Mouse (Mus musculus) CH12.LX (cell line): Measurements from ENCODE around the gene Nagpa. TPM values are rescaled to one million over a fixed set of nuclear protein-coding genes. Genes with fewer than 3 reads are reported as not detected.

Experiments used
- DNase-seq: peaks from one replicate; pipeline ENCODE4 v3.0.0-alpha.2; 2013; ENCODE audit errors: extremely low read depth
- H3K27ac ChIP-seq: 2 replicates; pipeline ENCODE4 v1.5.1; 2012; ENCODE audit warnings: low read depth, mild to moderate bottlenecking, control low read depth, moderate library complexity; ENCODE audit not compliant: insufficient read depth
- H3K27me3 ChIP-seq: replicated peaks from 2 replicates; pipeline ENCODE3; 2012; ENCODE audit warnings: inconsistent platforms
- H3K36me3 ChIP-seq, 2 experiments: replicated peaks in 1 of 2; 2 replicates each; pipeline versions ENCODE3 to v1.6.1; 2012; ENCODE audit warnings: inconsistent platforms in 1 of 2, low read length in 1 of 2, mild to moderate bottlenecking in 1 of 2, mixed read lengths in 1 of 2, moderate library complexity in 1 of 2; ENCODE audit not compliant: control insufficient read depth in 1 of 2, insufficient read depth in 1 of 2
- H3K4me1 ChIP-seq, 2 experiments: 2 replicates each; pipeline ENCODE4 v1.6.1; 2012; ENCODE audit warnings: inconsistent platforms in 1 of 2, moderate library complexity in 1 of 2; ENCODE audit not compliant: insufficient read depth in 2 of 2, control insufficient read depth in 1 of 2
- H3K4me2 ChIP-seq: 2 replicates; pipeline ENCODE4 v1.6.1; 2012; ENCODE audit warnings: low read depth, mild to moderate bottlenecking, control low read depth; ENCODE audit not compliant: poor library complexity, insufficient read depth, severe bottlenecking
- H3K4me3 ChIP-seq, 3 experiments: fragments of 150-350 bp in 1 of 3; sonication (generic) in 1 of 3; replicated peaks in 1 of 3; 2 replicates each; pipeline versions ENCODE3 to v1.5.1; 2011 to 2012; ENCODE audit warnings: low read depth in 2 of 3, low read length in 2 of 3, mild to moderate bottlenecking in 2 of 3, moderate library complexity in 2 of 3, control low read depth in 1 of 3, improper control_type of control experiment in 1 of 3, inconsistent platforms in 1 of 3, mixed read lengths in 1 of 3; ENCODE audit not compliant: poor library complexity in 1 of 3
- H3K79me2 ChIP-seq: replicated peaks from 2 replicates; pipeline ENCODE4 v1.6.1; 2012; ENCODE audit warnings: mild to moderate bottlenecking, moderate library complexity; ENCODE audit not compliant: control insufficient read depth, poor library complexity, insufficient read depth, severe bottlenecking; ENCODE audit errors: extremely low read depth
- H3K9ac ChIP-seq: 2 replicates; pipeline ENCODE4 v1.6.1; 2012; ENCODE audit warnings: low read depth, mild to moderate bottlenecking, control low read depth, moderate library complexity; ENCODE audit not compliant: insufficient read depth
- H3K9me3 ChIP-seq: replicated peaks from 2 replicates; pipeline ENCODE3; 2012; ENCODE audit warnings: low read length, inconsistent platforms, mixed read lengths
- BHLHE40 ChIP-seq: IDR thresholded peaks from 2 replicates; pipeline ENCODE4 v1.6.1; 2011; ENCODE audit warnings: mild to moderate bottlenecking, low read depth, low read length, improper control_type of control experiment
- CTCF ChIP-seq, 2 experiments: IDR thresholded peaks in 1 of 2; conservative IDR thresholded peaks in 1 of 2; 2 replicates each; pipeline ENCODE4 v1.5.1; 2011 to 2012; ENCODE audit warnings: low read depth in 2 of 2, low read length in 2 of 2, improper control_type of control experiment in 1 of 2, inconsistent platforms in 1 of 2, mild to moderate bottlenecking in 1 of 2, moderate library complexity in 1 of 2
- E2F4 ChIP-seq: IDR thresholded peaks from 2 replicates; pipeline ENCODE4 v1.6.1; 2011; ENCODE audit warnings: low read depth, low read length, improper control_type of control experiment; ENCODE audit not compliant: insufficient replicate concordance
- EP300 ChIP-seq: IDR thresholded peaks from 2 replicates; pipeline ENCODE4 v1.6.1; 2011; ENCODE audit warnings: low read length, improper control_type of control experiment
- ETS1 ChIP-seq: conservative IDR thresholded peaks from 2 replicates; pipeline ENCODE4 v1.6.1; 2012; ENCODE audit warnings: low read depth, mild to moderate bottlenecking, inconsistent platforms, low read length, improper control_type of control experiment, moderate library complexity
- GABPA ChIP-seq: IDR thresholded peaks from 2 replicates; pipeline ENCODE4 v1.6.1; 2012; ENCODE audit warnings: low read depth, low read length, improper control_type of control experiment, inconsistent platforms; ENCODE audit not compliant: insufficient replicate concordance
- HCFC1 ChIP-seq: IDR thresholded peaks from 2 replicates; pipeline ENCODE4 v1.6.1; 2012; ENCODE audit warnings: low read depth, mild to moderate bottlenecking, inconsistent platforms, low read length, improper control_type of control experiment
- JUN ChIP-seq: IDR thresholded peaks from 2 replicates; pipeline ENCODE4 v1.6.1; 2011; ENCODE audit warnings: low read depth, mild to moderate bottlenecking, low read length, improper control_type of control experiment, moderate library complexity; ENCODE audit not compliant: insufficient read depth
- KAT2A ChIP-seq: IDR thresholded peaks from 2 replicates; pipeline ENCODE4 v1.6.1; 2012; ENCODE audit warnings: low read length, improper control_type of control experiment, inconsistent platforms; ENCODE audit not compliant: insufficient replicate concordance
- MAX ChIP-seq: IDR thresholded peaks from 2 replicates; pipeline ENCODE4 v1.6.1; 2011; ENCODE audit warnings: low read length, improper control_type of control experiment
- NELFE ChIP-seq: IDR thresholded peaks from 2 replicates; pipeline ENCODE4 v1.6.1; 2011; ENCODE audit warnings: low read depth, low read length, improper control_type of control experiment
- POLR2A ChIP-seq: IDR thresholded peaks from 2 replicates; pipeline ENCODE4 v1.6.1; 2011; ENCODE audit warnings: low read depth, mild to moderate bottlenecking, improper control_type of control experiment, low read length
- POLR2AphosphoS2 ChIP-seq: IDR thresholded peaks from 2 replicates; pipeline ENCODE4 v1.6.1; 2011; ENCODE audit warnings: low read depth, low read length, improper control_type of control experiment
- RAD21 ChIP-seq: IDR thresholded peaks from 2 replicates; pipeline ENCODE4 v1.6.1; 2011; ENCODE audit warnings: low read depth, mild to moderate bottlenecking, low read length, improper control_type of control experiment, moderate library complexity
- RCOR1 ChIP-seq: conservative IDR thresholded peaks from 2 replicates; pipeline ENCODE4 v1.6.1; 2012; ENCODE audit warnings: low read depth, mild to moderate bottlenecking, inconsistent platforms, low read length, improper control_type of control experiment
- SMC3 ChIP-seq: IDR thresholded peaks from 2 replicates; pipeline ENCODE4 v1.6.1; 2011; ENCODE audit warnings: low read depth, low read length, improper control_type of control experiment
- TCF12 ChIP-seq: IDR thresholded peaks from 2 replicates; pipeline ENCODE4 v1.6.1; 2014; ENCODE audit warnings: low read depth, mild to moderate bottlenecking, inconsistent platforms, low read length, improper control_type of control experiment
- UBTF ChIP-seq: IDR thresholded peaks from 2 replicates; pipeline ENCODE4 v1.6.1; 2012; ENCODE audit warnings: low read depth, mild to moderate bottlenecking, inconsistent platforms, low read length, improper control_type of control experiment, moderate library complexity
- USF1 ChIP-seq: IDR thresholded peaks from 2 replicates; pipeline ENCODE4 v1.6.1; 2014; ENCODE audit warnings: low read depth, mild to moderate bottlenecking, inconsistent platforms, low read length, improper control_type of control experiment
- ZC3H11A ChIP-seq: IDR thresholded peaks from 2 replicates; pipeline ENCODE4 v1.6.1; 2012; ENCODE audit warnings: low read depth, mild to moderate bottlenecking, inconsistent platforms, low read length, improper control_type of control experiment
- ZKSCAN1 ChIP-seq: IDR thresholded peaks from 2 replicates; pipeline ENCODE4 v1.6.1; 2012; ENCODE audit warnings: low read depth, inconsistent platforms, low read length, improper control_type of control experiment, borderline replicate concordance
- dilution Hi-C: fragments of 300-500 bp; cut with MboI; formaldehyde crosslinking; loops from 2 replicates; pipeline ENCODE4 v1.14.3; 2020; ENCODE audit warnings: low sequenced_read_pairs; ENCODE audit not compliant: extremely low pct_unique_long_range_greater_than_20kb, extremely low pct_ligation_motif_present
- in situ Hi-C: fragments of 300-500 bp; cut with MboI; formaldehyde crosslinking; loops from 3 replicates; pipeline ENCODE4 v1.14.3; 2019; ENCODE audit warnings: low sequenced_read_pairs, low pct_ligation_motif_present, low pct_unique_long_range_greater_than_20kb, mixed read lengths
- polyA plus RNA-seq: library from polyadenylated mRNA; unstranded; fragments of >175 nt; gene quantifications from 2 replicates; pipeline ENCODE4 v1.2.1, GENCODE M21; 2012; ENCODE audit warnings: low read depth; ENCODE audit not compliant: insufficient read length
- total RNA-seq, 2 experiments: library from RNA; depleted of rRNA; stranded (reverse); fragments of 300-350 nt in 1 of 2; fragments of >200 nt in 1 of 2; gene quantifications; 2 replicates each; pipeline ENCODE4 v1.2.3; 2012 to 2014

The Nagpa gene
- total and polyA plus RNA-seq, 3 experiments: 41.9 to 80.6 (median 50.2) TPM

GRCm38 (mm10) chr16:5222140-5222539 lies 18.3 kb upstream of the Nagpa start, which contains the start of gene AU021092:
Gene AU021092 (minus strand): TSS chr16:5222299.
- Histone ChIP-seq H3K27ac (no peak within 1 kb of the TSS), H3K79me2 (no peaks in the 10 kb centered on the region), H3K4me3 (no peak within 1 kb of the TSS), H3K9ac (no peak within 1 kb of the TSS), H3K36me3 (no peaks in the 10 kb centered on the region), H3K4me1 (no peaks in the 10 kb centered on the region), H3K9me3 (no peaks in the 10 kb centered on the region), H3K4me2 (no peak within 1 kb of the TSS), H3K27me3 (peaks cover 56% of the 10 kb centered on the region)
- DNase-seq: no peak
- in situ Hi-C loops: no loop called here
- dilution Hi-C loops: no loop called here
- TF ChIP-seq JUN (no peak), KAT2A (no peak), RCOR1 (no peak), SMC3 (no peak), ETS1 (no peak), ZC3H11A (no peak), CTCF (conservative IDR thresholded peaks at IDR 0.05 in 1 of 2, IDR thresholded peaks at IDR 0.05 in 1 of 2; ENCODE audit: low read depth in 2 of 2, low read length in 2 of 2) (no peak), EP300 (no peak), HCFC1 (no peak), BHLHE40 (no peak), NELFE (no peak), USF1 (no peak), ZKSCAN1 (no peak), RAD21 (no peak), UBTF (no peak), E2F4 (no peak), MAX (no peak), POLR2A (no peak), TCF12 (no peak)

- in situ Hi-C loops: no loop called here
- Histone ChIP-seq H3K36me3 (no peaks in the 10 kb centered on the region), H3K4me2 (no peak overlapping the region), H3K27ac (no peak overlapping the region), H3K27me3 (peaks cover 56% of the 10 kb centered on the region), H3K4me1 (no peaks in the 10 kb centered on the region), H3K9me3 (no peaks in the 10 kb centered on the region), H3K79me2 (no peaks in the 10 kb centered on the region), H3K9ac (no peak overlapping the region), H3K4me3 (no peak overlapping the region)
- dilution Hi-C loops: no loop called here
- no peak for DNase-seq
- no peak for TF ChIP-seq UBTF
- TF ChIP-seq GABPA: no peak
- no peak for TF ChIP-seq RAD21
- TF ChIP-seq POLR2AphosphoS2: no peak
Observed at GRCm38 (mm10) chr16:5221403-5221802, 17.6 kb upstream of the Nagpa start.
